Mouse (Mus musculus) embryonic facial prominence, embryonic 10.5 days (tissue): ENCODE data around the gene Parvg. TPM values are rescaled to one million over a fixed set of nuclear protein-coding genes. Genes with fewer than 3 reads are reported as not detected.

ENCODE experiments used
- DNase-seq: peaks from one replicate; pipeline ENCODE4 v3.0.0-alpha.2; 2017; ENCODE audit warnings: low spot score
- H3K27ac ChIP-seq: fragments of 300-500 bp; sonication (generic); replicated peaks from 2 replicates; pipeline ENCODE4 v1.5.1; 2016; ENCODE audit warnings: mild to moderate bottlenecking
- H3K27me3 ChIP-seq: fragments of 300-500 bp; sonication (generic); replicated peaks from 2 replicates; pipeline ENCODE4 v1.6.1; 2016; ENCODE audit warnings: low read depth, mild to moderate bottlenecking; ENCODE audit not compliant: poor library complexity, severe bottlenecking
- H3K36me3 ChIP-seq: fragments of 300-500 bp; sonication (generic); replicated peaks from 2 replicates; pipeline ENCODE4 v1.6.1; 2016; ENCODE audit warnings: mild to moderate bottlenecking, moderate library complexity
- H3K4me1 ChIP-seq: fragments of 300-500 bp; sonication (generic); 2 replicates; pipeline ENCODE4 v1.6.1; 2016
- H3K4me3 ChIP-seq: fragments of 300-500 bp; sonication (generic); 2 replicates; pipeline ENCODE4 v1.5.1; 2016; ENCODE audit warnings: mild to moderate bottlenecking, moderate library complexity
- H3K9me3 ChIP-seq: fragments of 300-500 bp; sonication (generic); 2 replicates; pipeline ENCODE4 v1.6.1; 2016; ENCODE audit warnings: mild to moderate bottlenecking
- WGBS: fragments of 180-500 bp; shearing (Covaris S2); methylation state at CpG from one replicate; pipeline ENCODE4 v1.1.7; 2016; 5-methylcytosine and 5-hydroxymethylcytosine counted together
- polyA plus RNA-seq: library from polyadenylated mRNA; unstranded; fragments of >200 nt; fragmentation: Nextera tagmentation; extraction: Ambion mirVana; gene quantifications from 2 replicates; pipeline ENCODE4 v1.2.1, GENCODE M21; 2016

The Parvg gene
- polyA plus RNA-seq, 1 experiment from 2014 or later, result 0.70 TPM

- H3K27ac ChIP-seq, result no peak overlapping the region; the same call in none of the 2 replicates
- H3K4me3 ChIP-seq, result no peak overlapping the region
- H3K36me3 ChIP-seq, result no peaks in the 10 kb centered on the region
- peaks cover 58% of the 10 kb centered on the region for H3K4me1 ChIP-seq
- WGBS, result 50% methylated on average over 10 of the region's 10 CpGs
- H3K9me3 ChIP-seq, result no peaks in the 10 kb centered on the region
- H3K27me3 ChIP-seq, result peaks cover 16% of the 10 kb centered on the region
- DNase-seq, result no peak
These were observed 10.8 kb upstream of the Parvg start for GRCm38 (mm10) chr15:84312878-84313565.

DNA sequence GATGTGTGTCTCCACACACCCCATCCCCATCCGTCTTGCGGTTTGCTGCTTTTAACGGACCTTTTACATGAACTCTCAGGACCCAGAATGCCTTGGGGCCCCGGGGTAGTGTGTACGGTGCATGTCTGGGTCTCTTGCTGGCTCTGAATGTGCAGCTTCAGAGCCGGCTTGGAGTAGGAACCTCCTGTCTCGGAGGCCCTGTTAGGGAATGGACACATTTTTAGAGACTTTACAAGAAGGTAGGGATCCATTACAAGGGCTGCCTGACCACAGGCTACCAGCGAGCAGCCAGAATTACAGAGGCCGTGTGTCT, 10.3 kb upstream of the Parvg start:
- WGBS, result 29% methylated on average over 9 of the region's 9 CpGs
- peak overlapping the region; percentile 44 for H3K27ac ChIP-seq
- DNase-seq, result no peak
- H3K27me3 ChIP-seq, result peaks cover 16% of the 10 kb centered on the region
- H3K4me1 ChIP-seq, result peaks cover 57% of the 10 kb centered on the region
- no peaks in the 10 kb centered on the region for H3K9me3 ChIP-seq
- no peaks in the 10 kb centered on the region for H3K36me3 ChIP-seq
- no peak overlapping the region for H3K4me3 ChIP-seq

- no peak for DNase-seq
- H3K27ac ChIP-seq, result 0 out of 2 replicates have a peak overlapping the region, but pooled peaks have one; percentile 15
- WGBS, result 19% methylated on average over 18 of the region's 18 CpGs
- H3K9me3 ChIP-seq, result no peaks in the 10 kb centered on the region
- H3K4me3 ChIP-seq, result no peak overlapping the region
- H3K36me3 ChIP-seq, result no peaks in the 10 kb centered on the region
- H3K27me3 ChIP-seq, result peaks cover 16% of the 10 kb centered on the region
- H3K4me1 ChIP-seq, result peaks cover 54% of the 10 kb centered on the region
These were observed 9.3 kb upstream of the Parvg start for GRCm38 (mm10) chr15:84314420-84315080.

- H3K36me3 ChIP-seq, result no peaks in the 10 kb centered on the region
- peaks cover 16% of the 10 kb centered on the region for H3K27me3 ChIP-seq
- no peak for DNase-seq
- no peak overlapping the region; the same call in 1 of the 2 replicates for H3K27ac ChIP-seq
- whole genome bisulfite sequencing, result 67% methylated on average over 15 of the region's 15 CpGs
- peaks cover 54% of the 10 kb centered on the region for H3K4me1 ChIP-seq
- no peak overlapping the region for H3K4me3 ChIP-seq
- H3K9me3 ChIP-seq, result no peaks in the 10 kb centered on the region
These were observed 8.4 kb upstream of the Parvg start for GRCm38 (mm10) chr15:84315276-84316046.

DNA sequence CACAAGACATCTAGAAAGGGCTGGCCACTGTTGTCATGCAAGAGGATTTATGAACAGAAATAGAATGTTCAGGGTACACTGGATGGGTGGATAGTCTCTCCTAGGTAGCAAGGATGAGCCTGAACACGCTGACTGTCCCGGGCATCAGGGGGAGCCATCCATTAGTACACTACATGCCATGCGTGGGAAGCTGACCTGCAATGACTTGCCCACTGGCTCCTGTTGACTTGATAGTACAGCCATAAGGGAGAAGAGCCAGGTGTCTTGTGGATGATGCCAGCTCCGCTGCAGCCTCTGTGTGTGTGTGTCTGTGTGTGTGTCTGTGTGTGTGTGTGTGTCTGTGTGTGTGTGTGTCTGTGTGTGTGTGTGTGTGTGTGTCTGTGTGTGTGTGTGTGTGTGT, 4.4 kb upstream of the Parvg start:
- H3K4me3 ChIP-seq, result no peak overlapping the region
- 92% methylated on average over 4 of the region's 4 CpGs for WGBS
- no peaks in the 10 kb centered on the region for H3K36me3 ChIP-seq
- H3K9me3 ChIP-seq, result no peaks in the 10 kb centered on the region
- H3K27me3 ChIP-seq, result peaks cover 6% of the 10 kb centered on the region
- peaks cover 23% of the 10 kb centered on the region for H3K4me1 ChIP-seq
- no peak overlapping the region for H3K27ac ChIP-seq
- DNase-seq, result no peak

GRCm38 (mm10) chr15:84321544-84322174, 2.2 kb upstream of the Parvg start:
- H3K4me3 ChIP-seq, result no peak overlapping the region
- WGBS, result 72% methylated on average over 8 of the region's 8 CpGs
- no peaks in the 10 kb centered on the region for H3K36me3 ChIP-seq
- H3K4me1 ChIP-seq, result peaks cover 19% of the 10 kb centered on the region
- no peaks in the 10 kb centered on the region for H3K9me3 ChIP-seq
- DNase-seq, result no peak
- 0 out of 2 replicates have a peak, but pooled peaks cover 5% of the 10 kb centered on the region for H3K27me3 ChIP-seq
- H3K27ac ChIP-seq, result no peak overlapping the region

- no peak overlapping the region for H3K4me3 ChIP-seq
These were observed 1.2 kb downstream of the Parvg start for GRCm38 (mm10) chr15:84324870-84325553.

GRCm38 (mm10) chr15:84325736-84326135, 1.9 kb downstream of the Parvg start:
- Histone ChIP-seq H3K36me3 (no peaks in the 10 kb centered on the region), H3K4me1 (peaks cover 23% of the 10 kb centered on the region), H3K27ac (peak overlapping the region; percentile 1; the same call in 1 of the 2 replicates), H3K4me3 (no peak overlapping the region), H3K27me3 (0 out of 2 replicates have a peak, but pooled peaks cover 5% of the 10 kb centered on the region), H3K9me3 (no peaks in the 10 kb centered on the region)
- WGBS, result 46% methylated on average over 12 of the region's 12 CpGs
- no peak for DNase-seq

More at GRCm38 (mm10) chr15:84324870-84325553, 1.2 kb downstream of the Parvg start:
- H3K36me3 ChIP-seq, result no peaks in the 10 kb centered on the region
- DNase-seq, result no peak
- WGBS, result 69% methylated on average over 8 of the region's 8 CpGs
- peaks cover 23% of the 10 kb centered on the region for H3K4me1 ChIP-seq
- H3K9me3 ChIP-seq, result no peaks in the 10 kb centered on the region
- 0 out of 2 replicates have a peak, but pooled peaks cover 5% of the 10 kb centered on the region for H3K27me3 ChIP-seq
- peak overlapping the region; percentile 1; the same call in 1 of the 2 replicates for H3K27ac ChIP-seq

DNA sequence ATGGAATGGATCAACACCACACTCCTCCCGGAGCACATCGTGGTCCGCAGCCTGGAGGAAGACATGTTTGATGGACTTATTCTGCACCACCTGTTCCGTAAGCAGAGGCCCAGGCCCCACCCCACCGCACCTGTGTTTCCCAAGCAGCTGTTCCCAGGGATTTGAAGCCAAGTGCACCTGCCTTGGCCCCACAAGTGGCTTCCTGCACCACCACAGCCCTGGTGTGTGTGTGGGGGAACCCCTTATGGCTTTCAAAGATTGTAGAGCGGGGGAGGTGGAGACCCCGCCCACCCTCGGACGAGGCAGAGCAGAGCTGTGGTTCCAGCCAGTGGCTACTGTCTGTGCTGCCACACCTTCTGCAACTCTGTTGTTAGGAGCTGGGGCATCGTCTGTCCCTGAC, 5.0 kb downstream of the Parvg start:
- WGBS, result 84% methylated on average over 10 of the region's 10 CpGs
- no peaks in the 10 kb centered on the region for H3K9me3 ChIP-seq
- H3K27ac ChIP-seq, result no peak overlapping the region

DNA sequence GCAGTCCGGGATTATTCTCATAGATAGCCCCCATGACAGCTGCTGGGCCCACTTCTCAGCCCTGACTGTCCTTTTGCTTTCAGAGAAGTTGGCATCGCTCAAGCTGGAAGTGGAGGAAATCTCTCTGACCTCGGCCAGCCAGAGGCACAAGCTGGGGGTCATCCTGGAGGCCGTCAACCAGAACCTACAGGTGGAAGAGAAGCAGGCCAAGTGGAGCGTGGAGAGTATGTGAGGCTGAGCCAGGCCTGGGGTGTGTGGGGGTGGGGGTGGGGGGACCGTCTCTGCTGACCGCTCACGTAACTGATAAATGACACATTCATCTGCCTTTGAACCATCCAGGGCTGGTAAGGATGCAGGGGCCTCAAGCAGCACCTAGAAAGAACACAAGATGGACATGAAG, 6.1 kb downstream of the Parvg start:
- Histone ChIP-seq H3K4me1 (peaks cover 16% of the 10 kb centered on the region), H3K27me3 (0 out of 2 replicates have a peak, but pooled peaks cover under 1% of the 10 kb centered on the region), H3K9me3 (no peaks in the 10 kb centered on the region), H3K27ac (no peak overlapping the region), H3K4me3 (no peak overlapping the region), H3K36me3 (no peaks in the 10 kb centered on the region)
- WGBS, result 85% methylated on average over 8 of the region's 8 CpGs
- no peak for DNase-seq

More for the DNA sequence above, 5.0 kb downstream of the Parvg start:
- H3K36me3 ChIP-seq, result no peaks in the 10 kb centered on the region
- no peak for DNase-seq
- H3K4me1 ChIP-seq, result peaks cover 17% of the 10 kb centered on the region
- H3K4me3 ChIP-seq, result no peak overlapping the region
- H3K27me3 ChIP-seq, result 0 out of 2 replicates have a peak, but pooled peaks cover 5% of the 10 kb centered on the region

GRCm38 (mm10) chr15:84331066-84331612, 7.3 kb downstream of the Parvg start:
- WGBS, result 87% methylated on average over 4 of the region's 4 CpGs
- H3K27ac ChIP-seq, result no peak overlapping the region
- no peak for DNase-seq
- H3K4me3 ChIP-seq, result no peak overlapping the region
- no peaks in the 10 kb centered on the region for H3K27me3 ChIP-seq
- H3K9me3 ChIP-seq, result no peaks in the 10 kb centered on the region
- H3K36me3 ChIP-seq, result no peaks in the 10 kb centered on the region
- peaks cover 4% of the 10 kb centered on the region for H3K4me1 ChIP-seq
